Mouse (Mus musculus) limb, embryonic 10.5 days (tissue): ENCODE measurements around the gene Afg1l. TPM values are rescaled to one million over a fixed set of nuclear protein-coding genes. Genes with fewer than 3 reads are reported as not detected.

Experiments used
- DNase-seq: peaks from one replicate; pipeline ENCODE4 v3.0.0-alpha.2; 2017; ENCODE audit warnings: low spot score
- H3K27ac ChIP-seq: fragments of 300-500 bp; sonication (generic); 2 replicates; pipeline ENCODE4 v1.5.1; 2016; ENCODE audit warnings: mild to moderate bottlenecking
- H3K27me3 ChIP-seq: fragments of 300-500 bp; sonication (generic); 2 replicates; pipeline ENCODE4 v1.6.1; 2016; ENCODE audit warnings: low read depth, mild to moderate bottlenecking; ENCODE audit not compliant: poor library complexity, severe bottlenecking
- H3K36me3 ChIP-seq: fragments of 300-500 bp; sonication (generic); 2 replicates; pipeline ENCODE4 v1.6.1; 2016; ENCODE audit warnings: mild to moderate bottlenecking, moderate library complexity
- H3K4me1 ChIP-seq: fragments of 300-500 bp; sonication (generic); 2 replicates; pipeline ENCODE4 v1.6.1; 2016
- H3K4me3 ChIP-seq: fragments of 300-500 bp; sonication (generic); 2 replicates; pipeline ENCODE4 v1.5.1; 2016; ENCODE audit warnings: mild to moderate bottlenecking, moderate library complexity
- H3K9me3 ChIP-seq: fragments of 300-500 bp; sonication (generic); replicated peaks from 2 replicates; pipeline ENCODE4 v1.6.1; 2016; ENCODE audit warnings: mild to moderate bottlenecking
- WGBS: fragments of 180-500 bp; shearing (Covaris S2); methylation state at CpG from one replicate; pipeline ENCODE4 v1.1.7; 2016; 5-methylcytosine and 5-hydroxymethylcytosine counted together
- polyA plus RNA-seq: library from polyadenylated mRNA; unstranded; fragments of >200 nt; fragmentation: Nextera tagmentation; extraction: Ambion mirVana; gene quantifications from 2 replicates; pipeline ENCODE4 v1.2.1, GENCODE M21; 2016

Gene Afg1l
- polyA plus RNA-seq, 1 experiment from 2014 or later: 4.6 TPM

DNA sequence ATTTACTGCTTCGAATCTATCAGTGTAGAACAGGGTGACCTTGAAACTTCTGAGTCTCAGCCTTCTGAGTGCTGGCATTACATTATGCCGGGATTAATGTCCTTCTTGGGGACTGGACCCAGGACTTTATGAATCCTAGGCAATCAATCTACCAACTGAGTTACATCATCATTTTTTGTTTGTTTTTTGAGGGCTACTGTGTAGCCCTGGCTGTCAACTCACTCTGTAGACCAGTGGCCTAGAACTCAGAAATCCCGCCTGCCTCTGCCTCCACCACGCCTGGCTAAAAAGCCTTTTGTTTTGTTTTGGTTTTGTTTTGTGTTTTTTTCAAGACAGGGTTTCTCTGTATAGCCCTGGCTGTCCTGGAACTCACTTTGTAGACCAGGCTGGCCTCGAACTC lies 22.8 kb upstream of the Afg1l start:
- Histone ChIP-seq H3K27ac (peak overlapping the region; percentile 97), H3K36me3 (peaks cover 11% of the 10 kb centered on the region), H3K4me3 (peak overlapping the region; percentile 97), H3K27me3 (no peaks in the 10 kb centered on the region), H3K4me1 (peaks cover 12% of the 10 kb centered on the region), H3K9me3 (no peaks in the 10 kb centered on the region)
- DNase-seq: no peak
- WGBS: 85% methylated on average over 5 of the region's 5 CpGs

DNA sequence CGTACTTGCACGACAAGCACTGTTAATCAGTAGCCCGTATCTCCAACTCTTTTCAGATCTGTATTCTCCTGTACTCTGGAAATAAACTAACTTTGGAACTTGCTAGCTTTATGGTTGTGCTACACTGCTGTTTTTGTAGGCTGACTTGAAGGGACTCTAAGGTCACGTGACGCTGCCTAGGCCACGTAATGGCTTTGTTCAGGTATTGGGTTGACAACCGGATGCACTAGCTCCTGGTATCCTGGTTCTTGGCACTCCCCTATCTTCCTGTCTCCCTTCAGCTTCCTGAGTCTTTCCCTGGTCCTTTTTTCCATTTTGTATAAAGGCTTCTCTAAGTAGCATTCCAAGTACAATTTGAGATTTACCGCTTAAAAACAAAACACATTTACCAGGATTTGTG lies 22.2 kb upstream of the Afg1l start:
- H3K36me3 ChIP-seq: peaks cover 8% of the 10 kb centered on the region
- H3K27me3 ChIP-seq: no peaks in the 10 kb centered on the region
- no peak overlapping the region for H3K4me3 ChIP-seq
- H3K9me3 ChIP-seq: no peaks in the 10 kb centered on the region
- peak overlapping the region; percentile 97; the same call in 1 of the 2 replicates for H3K27ac ChIP-seq
- DNase-seq: no peak
- peaks cover 12% of the 10 kb centered on the region for H3K4me1 ChIP-seq
- WGBS: 95% methylated on average over 8 of the region's 8 CpGs

DNA sequence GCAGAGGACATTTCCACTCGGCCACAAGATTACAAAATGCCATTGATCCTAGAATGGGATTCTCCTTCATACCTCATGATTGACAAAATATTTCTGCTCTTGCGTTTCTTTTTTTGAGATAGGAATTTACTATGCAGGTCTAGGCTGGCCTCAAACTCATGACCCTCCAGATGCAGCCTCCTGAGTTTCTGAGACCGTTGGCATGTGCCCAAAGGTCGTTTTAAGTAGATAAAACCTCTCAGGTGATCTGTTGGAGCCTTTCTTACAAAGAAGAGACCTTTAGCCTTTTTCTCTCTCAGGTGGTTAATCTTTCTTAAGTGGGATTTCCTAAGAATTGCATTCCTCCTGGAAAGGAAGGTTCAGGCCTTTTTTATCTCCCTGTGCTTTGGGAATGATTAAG lies 14.6 kb upstream of the Afg1l start:
- WGBS: 65% methylated on average over 4 of the region's 4 CpGs
- Histone ChIP-seq H3K4me1 (peaks cover 7% of the 10 kb centered on the region), H3K9me3 (no peaks in the 10 kb centered on the region), H3K36me3 (no peaks in the 10 kb centered on the region), H3K27me3 (no peaks in the 10 kb centered on the region), H3K4me3 (no peak overlapping the region), H3K27ac (no peak overlapping the region)
- no peak for DNase-seq

DNA sequence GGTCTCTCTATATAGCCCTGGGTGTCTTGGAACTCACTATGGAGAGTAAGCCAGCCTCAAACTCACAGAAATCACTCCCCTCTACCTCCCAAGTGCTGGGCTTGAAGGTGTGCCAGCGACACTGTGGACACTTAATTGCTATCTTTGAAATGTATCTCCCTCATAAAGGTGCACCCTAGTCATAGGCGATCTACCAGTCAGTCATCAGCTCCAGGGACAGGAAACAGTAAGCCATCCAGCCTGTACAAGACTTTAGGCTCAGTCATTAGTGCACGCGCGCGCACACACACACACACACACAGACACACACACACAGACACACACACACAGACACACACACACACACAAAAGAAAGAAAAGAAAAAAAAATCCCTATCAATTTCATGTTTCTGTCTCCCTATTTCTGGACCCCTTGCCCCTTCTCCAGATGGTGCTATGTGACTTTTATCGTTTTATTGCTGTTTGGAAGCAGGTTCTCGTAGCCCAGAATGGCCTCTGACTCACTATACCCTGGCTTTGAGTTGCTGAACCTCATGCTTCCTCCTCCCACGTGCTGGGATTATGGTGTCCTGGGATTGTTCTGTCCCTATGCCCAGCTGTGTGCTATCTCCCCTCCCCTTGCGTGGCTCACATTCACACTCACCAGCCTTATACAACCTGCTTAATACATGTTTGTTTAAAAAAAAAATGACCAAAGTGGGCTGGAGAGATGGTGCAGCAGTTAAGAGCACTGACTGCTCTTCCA lies 13.8 kb upstream of the Afg1l start:
- Histone ChIP-seq H3K9me3 (no peaks in the 10 kb centered on the region), H3K27ac (no peak overlapping the region), H3K36me3 (no peaks in the 10 kb centered on the region), H3K27me3 (no peaks in the 10 kb centered on the region), H3K4me1 (peaks cover 7% of the 10 kb centered on the region), H3K4me3 (no peak overlapping the region)
- no peak for DNase-seq
- 83% methylated on average over 10 of the region's 10 CpGs for WGBS

DNA sequence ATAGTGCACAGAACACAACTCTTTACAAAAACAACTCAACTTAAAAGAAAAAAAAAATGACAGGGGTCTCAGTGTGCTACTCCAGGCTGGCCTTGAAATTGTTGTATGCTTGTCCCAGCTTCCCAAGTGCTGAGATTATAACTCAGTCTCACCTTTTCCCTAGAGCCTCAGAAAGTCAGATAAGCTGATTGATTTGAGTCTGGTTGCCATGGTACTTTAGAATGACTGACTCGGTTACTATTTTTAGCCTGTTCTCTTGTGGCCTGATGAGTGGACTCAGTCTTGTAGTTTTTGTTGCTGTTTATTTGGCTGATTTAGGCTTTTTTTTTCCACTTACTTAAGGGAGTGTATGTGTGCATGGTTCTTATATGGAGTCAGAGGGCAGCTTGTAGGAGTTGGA lies 12.8 kb upstream of the Afg1l start:
- peaks cover 7% of the 10 kb centered on the region for H3K4me1 ChIP-seq
- no peaks in the 10 kb centered on the region for H3K36me3 ChIP-seq
- 79% methylated on average over 1 of the region's 1 CpGs for WGBS
- H3K9me3 ChIP-seq: no peaks in the 10 kb centered on the region
- DNase-seq: no peak
- no peak overlapping the region for H3K4me3 ChIP-seq
- H3K27me3 ChIP-seq: no peaks in the 10 kb centered on the region
- H3K27ac ChIP-seq: no peak overlapping the region

DNA sequence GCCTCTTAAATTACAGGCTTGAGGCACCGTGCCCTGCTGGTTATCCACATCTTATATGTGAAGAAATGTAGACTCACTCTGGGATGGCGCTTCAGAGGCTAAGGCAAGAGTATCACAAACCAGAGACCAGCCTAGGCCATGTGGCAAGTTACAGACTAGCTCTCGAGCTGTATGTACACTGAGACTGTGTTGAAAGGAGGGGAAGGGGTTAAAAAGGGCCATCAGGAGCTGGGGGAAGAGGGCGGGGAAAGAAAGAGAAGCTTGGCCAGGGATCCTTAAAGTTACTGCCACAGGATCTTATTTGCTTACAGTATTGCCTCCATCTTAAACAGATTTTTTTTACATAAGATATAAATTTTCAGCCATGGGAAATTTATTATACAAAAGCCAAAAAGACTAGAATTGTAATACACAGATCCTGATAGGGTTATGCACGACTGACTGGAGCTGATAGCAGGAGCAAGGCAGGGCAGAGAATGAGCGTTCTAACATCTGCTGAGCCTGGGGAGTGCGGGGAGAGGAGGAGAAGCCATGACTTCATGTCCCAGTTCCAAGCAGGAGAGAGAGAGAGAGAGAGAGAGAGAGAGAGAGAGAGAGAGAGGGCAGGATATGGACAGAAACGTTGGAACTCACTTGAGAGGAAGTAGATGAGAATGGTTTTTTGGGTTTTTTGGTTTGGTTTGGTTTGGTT lies 10.4 kb upstream of the Afg1l start:
- Histone ChIP-seq H3K27ac (peak overlapping the region; percentile 39; the same call in 1 of the 2 replicates), H3K9me3 (no peaks in the 10 kb centered on the region), H3K36me3 (no peaks in the 10 kb centered on the region), H3K4me3 (no peak overlapping the region), H3K27me3 (no peaks in the 10 kb centered on the region), H3K4me1 (peaks cover 7% of the 10 kb centered on the region)
- DNase-seq: no peak
- 32% methylated on average over 8 of the region's 8 CpGs for WGBS

DNA sequence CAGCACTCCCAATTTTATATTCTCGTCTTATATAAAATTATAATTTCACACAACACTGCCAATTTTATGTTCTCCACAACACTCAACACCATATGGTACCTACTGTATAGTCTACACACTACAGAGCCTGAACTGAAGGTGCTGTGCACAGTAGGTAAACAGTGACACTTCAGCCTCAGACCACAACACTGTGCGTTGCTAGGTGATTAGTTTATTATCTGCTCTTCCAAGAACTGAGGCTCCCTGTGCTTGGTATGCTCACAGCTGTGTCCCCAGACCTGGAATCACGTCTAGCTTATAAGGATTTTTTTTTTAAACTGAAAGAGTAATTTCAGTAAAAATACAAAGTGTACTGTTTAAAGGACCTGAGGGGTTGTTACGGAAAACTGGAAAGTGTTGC lies 2.4 kb upstream of the Afg1l start:
- Histone ChIP-seq H3K4me3 (no peak overlapping the region), H3K27me3 (no peaks in the 10 kb centered on the region), H3K9me3 (no peaks in the 10 kb centered on the region), H3K4me1 (peaks cover 14% of the 10 kb centered on the region), H3K36me3 (no peaks in the 10 kb centered on the region), H3K27ac (no peak overlapping the region)
- DNase-seq: no peak
- WGBS: 78% methylated on average over 4 of the region's 4 CpGs

DNA sequence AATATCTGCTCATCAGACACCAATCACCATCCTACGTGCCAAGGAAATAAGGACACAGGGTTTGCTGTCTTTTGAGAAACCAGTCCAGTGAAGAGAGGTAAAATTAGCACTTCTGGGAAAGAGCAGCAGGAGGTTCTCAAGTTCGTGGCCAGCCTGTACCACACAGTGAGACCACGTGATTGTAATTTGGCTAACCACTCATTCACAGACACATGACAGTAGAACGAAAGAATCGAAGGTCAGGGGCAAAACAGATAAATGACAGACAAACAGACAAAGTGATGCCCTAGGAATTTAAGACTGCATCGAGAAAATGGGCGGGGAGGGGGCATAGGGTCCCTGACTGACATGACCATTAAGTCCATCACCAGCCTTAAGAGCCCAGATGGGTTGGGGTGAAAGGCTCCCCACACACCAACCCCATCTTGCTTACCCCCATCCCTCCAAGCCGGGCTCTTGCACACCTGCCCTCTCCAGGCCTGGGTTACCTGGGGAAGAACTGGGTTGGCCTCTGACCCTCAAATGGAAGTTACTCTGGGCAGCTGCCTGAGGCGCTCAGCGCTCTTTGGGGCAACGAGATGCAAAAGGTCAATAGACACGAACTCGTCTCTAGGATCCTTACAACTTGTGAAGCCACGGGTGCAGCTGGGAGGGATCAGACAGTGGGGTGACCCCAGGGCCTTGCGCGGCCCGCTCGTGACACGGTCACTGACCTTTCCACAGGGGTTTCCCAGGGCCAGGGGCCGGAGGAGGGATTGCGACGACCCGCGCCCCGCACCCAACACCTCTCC lies 620 bp downstream of the Afg1l start:
- Histone ChIP-seq H3K9me3 (no peaks in the 10 kb centered on the region), H3K4me3 (peak overlapping the region; percentile 84), H3K4me1 (peaks cover 14% of the 10 kb centered on the region), H3K27me3 (no peaks in the 10 kb centered on the region), H3K27ac (peak overlapping the region; percentile 96), H3K36me3 (peaks cover 3% of the 10 kb centered on the region; the same call in 1 of the 2 replicates)
- DNase-seq: no peak
- 13% methylated on average over 25 of the region's 25 CpGs for WGBS

DNA sequence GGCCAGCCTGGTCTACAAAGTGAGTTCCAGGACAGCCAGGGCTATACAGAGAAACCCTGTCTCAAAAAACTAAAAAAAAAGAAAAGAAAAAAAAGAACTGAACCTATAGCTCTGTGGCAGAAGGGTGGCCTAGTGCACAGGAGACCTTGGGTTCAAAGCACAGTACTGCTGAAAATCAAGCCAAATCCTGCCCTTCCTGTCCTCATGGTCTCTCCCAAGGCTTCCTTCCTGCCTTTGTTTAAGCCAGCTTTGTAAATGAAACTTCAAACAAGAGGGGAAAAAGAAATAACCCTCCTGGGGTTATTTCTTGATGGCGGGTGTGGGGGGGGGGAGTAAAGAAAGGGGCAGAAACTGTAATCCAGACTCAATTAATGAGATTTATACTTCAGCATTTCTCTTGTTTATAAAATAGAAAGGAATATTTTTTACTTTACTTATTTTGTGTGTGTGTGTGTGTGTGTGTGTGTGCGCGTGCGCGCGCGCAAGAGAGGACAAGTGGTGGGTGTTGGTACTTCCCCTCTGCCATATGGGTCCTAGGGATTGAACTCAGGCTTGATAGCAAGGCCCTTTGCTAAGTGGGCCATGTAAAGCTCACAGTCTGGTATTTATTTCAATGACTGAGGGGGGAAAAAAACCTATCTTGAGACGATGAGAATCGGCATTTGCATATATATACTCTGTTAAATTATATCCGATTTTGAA lies 1.4 kb downstream of the Afg1l start:
- 92% methylated on average over 10 of the region's 10 CpGs for WGBS
- Histone ChIP-seq H3K36me3 (peaks cover 5% of the 10 kb centered on the region), H3K4me3 (no peak overlapping the region), H3K9me3 (no peaks in the 10 kb centered on the region), H3K27ac (no peak overlapping the region), H3K4me1 (peaks cover 14% of the 10 kb centered on the region), H3K27me3 (no peaks in the 10 kb centered on the region)
- DNase-seq: no peak

DNA sequence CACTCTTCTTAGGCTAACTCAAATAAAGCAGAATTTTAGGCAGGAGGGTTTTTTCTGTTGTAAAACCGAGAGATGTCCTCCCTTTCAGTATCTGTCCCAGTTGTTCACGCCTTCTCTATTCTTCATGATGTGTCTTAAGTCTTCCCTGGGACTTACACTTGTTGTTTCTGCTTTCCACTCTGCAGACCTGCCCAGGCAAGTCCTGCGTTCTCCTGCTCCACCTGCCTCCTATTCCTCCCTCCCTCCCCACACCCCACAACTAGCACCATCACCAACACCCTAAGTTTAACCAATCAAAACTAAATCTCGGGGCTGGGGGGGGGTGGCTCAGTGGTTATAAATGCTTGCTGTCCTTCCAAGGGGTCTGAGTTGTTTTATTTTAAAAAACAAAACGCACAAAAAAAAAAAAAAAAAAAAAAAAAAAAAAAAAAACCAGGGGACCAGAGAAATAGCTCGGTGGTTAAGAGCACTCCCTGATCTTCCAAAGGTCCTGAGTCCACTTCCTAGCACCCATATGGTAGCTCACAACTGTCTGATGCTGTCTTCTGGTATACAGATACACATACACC lies 3.3 kb downstream of the Afg1l start:
- Histone ChIP-seq H3K27me3 (no peaks in the 10 kb centered on the region), H3K27ac (no peak overlapping the region), H3K36me3 (peaks cover 11% of the 10 kb centered on the region), H3K9me3 (no peaks in the 10 kb centered on the region), H3K4me1 (peaks cover 14% of the 10 kb centered on the region), H3K4me3 (no peak overlapping the region)
- WGBS: 74% methylated on average over 6 of the region's 6 CpGs
- DNase-seq: no peak

DNA sequence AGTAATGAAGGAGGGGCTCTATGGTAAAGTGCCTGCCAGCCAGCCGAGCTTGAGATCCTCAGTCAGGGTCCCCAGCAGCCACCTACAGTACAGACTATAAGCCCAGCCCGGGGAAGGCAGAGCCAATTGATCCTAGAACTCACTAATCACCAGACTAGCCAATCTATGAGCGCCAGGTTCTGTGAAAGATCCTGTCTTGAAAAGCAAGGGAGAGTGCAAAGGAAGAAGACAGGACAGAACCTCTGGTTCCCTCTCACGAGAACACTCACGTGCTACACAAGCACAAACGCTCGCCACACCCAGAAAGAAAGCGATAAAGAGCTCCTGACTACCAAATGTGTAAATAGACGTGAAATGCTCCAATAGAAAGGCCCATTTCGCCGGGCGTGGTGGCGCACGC lies 13.6 kb downstream of the Afg1l start:
- no peak for DNase-seq
- H3K36me3 ChIP-seq: no peaks in the 10 kb centered on the region
- 76% methylated on average over 14 of the region's 14 CpGs for WGBS
- no peak overlapping the region for H3K27ac ChIP-seq
- H3K9me3 ChIP-seq: no peaks in the 10 kb centered on the region
- peaks cover 8% of the 10 kb centered on the region for H3K4me1 ChIP-seq
- no peak overlapping the region for H3K4me3 ChIP-seq
- no peaks in the 10 kb centered on the region for H3K27me3 ChIP-seq

DNA sequence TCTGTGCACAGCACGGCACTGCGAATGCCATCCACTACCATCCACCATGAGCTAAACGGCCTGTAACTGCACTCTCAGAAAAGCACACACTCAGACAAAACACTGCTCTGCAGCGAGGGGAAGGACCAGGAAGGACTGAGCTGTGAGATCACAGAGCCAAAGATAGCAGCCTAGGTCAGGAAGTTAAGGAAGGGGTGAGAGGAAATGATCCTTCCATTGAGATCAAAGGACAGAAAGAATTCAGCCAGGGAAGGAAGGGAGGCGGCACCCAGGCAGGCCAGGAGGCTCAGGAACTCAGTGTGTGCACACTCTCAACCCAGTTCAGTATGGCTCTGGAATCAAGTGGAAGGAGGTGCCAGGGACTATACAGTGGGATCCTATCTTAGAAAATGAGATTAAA lies 14.1 kb downstream of the Afg1l start:
- no peaks in the 10 kb centered on the region for H3K27me3 ChIP-seq
- peaks cover 6% of the 10 kb centered on the region for H3K36me3 ChIP-seq
- WGBS: 28% methylated on average over 5 of the region's 5 CpGs
- peak overlapping the region; percentile 47 for H3K27ac ChIP-seq
- no peak for DNase-seq
- H3K4me1 ChIP-seq: peaks cover 8% of the 10 kb centered on the region
- no peaks in the 10 kb centered on the region for H3K9me3 ChIP-seq
- no peak overlapping the region for H3K4me3 ChIP-seq
